Mouse (Mus musculus) embryonic facial prominence, embryonic 15.5 days (tissue): Measurements from ENCODE around the gene Ino80e. TPM values are rescaled to one million over a fixed set of nuclear protein-coding genes. Genes with fewer than 3 reads are reported as not detected.
A peak's percentile ranks its signal among the peaks of the same experiment; 100 is the strongest.

Experiments
- ATAC-seq: fragments of 200-750 bp; cut with Nextera tagmentation; 2 replicates; pipeline ENCODE4 v1.8.0; 2017; ENCODE audit warnings: low read depth, moderate TSS enrichment; ENCODE audit not compliant: insufficient number of reproducible peaks, low FRiP score, low TSS enrichment
- H3K27ac ChIP-seq: fragments of 300-500 bp; sonication (generic); replicated peaks from 2 replicates; pipeline ENCODE4 v1.5.1; 2015; ENCODE audit warnings: mild to moderate bottlenecking, inconsistent platforms
- H3K27me3 ChIP-seq: fragments of 300-500 bp; sonication (generic); 2 replicates; pipeline ENCODE4 v1.6.1; 2015; ENCODE audit warnings: inconsistent platforms
- H3K36me3 ChIP-seq: fragments of 300-500 bp; sonication (generic); 2 replicates; pipeline ENCODE4 v1.6.1; 2015; ENCODE audit warnings: mild to moderate bottlenecking, inconsistent platforms
- H3K4me1 ChIP-seq: fragments of 300-500 bp; sonication (generic); 2 replicates; pipeline ENCODE4 v1.6.1; 2015; ENCODE audit warnings: inconsistent platforms
- H3K4me2 ChIP-seq: fragments of 300-500 bp; sonication (generic); replicated peaks from 2 replicates; pipeline ENCODE4 v1.6.1; 2015; ENCODE audit warnings: mild to moderate bottlenecking, inconsistent platforms
- H3K4me3 ChIP-seq: fragments of 300-500 bp; sonication (generic); replicated peaks from 2 replicates; pipeline ENCODE4 v1.5.1; 2015; ENCODE audit warnings: mild to moderate bottlenecking, inconsistent platforms
- H3K9ac ChIP-seq: fragments of 300-500 bp; sonication (generic); 2 replicates; pipeline ENCODE4 v1.6.1; 2015; ENCODE audit warnings: inconsistent platforms
- H3K9me3 ChIP-seq: fragments of 300-500 bp; sonication (generic); replicated peaks from 2 replicates; pipeline ENCODE4 v1.6.1; 2016; ENCODE audit warnings: inconsistent platforms
- WGBS: fragments of 180-500 bp; shearing (Covaris S2); methylation state at CpG from one replicate; pipeline ENCODE4 v1.1.7; 2015; 5-methylcytosine and 5-hydroxymethylcytosine counted together
- polyA plus RNA-seq: library from polyadenylated mRNA; unstranded; fragments of >200 nt; fragmentation: Nextera tagmentation; extraction: Ambion mirVana; gene quantifications from 2 replicates; pipeline ENCODE4 v1.2.1, GENCODE M21; 2015

Gene Ino80e
- polyA plus RNA-seq, 1 experiment from 2014 or later = 92.0 TPM

- no peaks in the 10 kb centered on the region for H3K36me3 ChIP-seq
- H3K4me3 ChIP-seq = no peak overlapping the region
- no peak overlapping the region for H3K4me2 ChIP-seq
- H3K27me3 ChIP-seq = peaks cover 44% of the 10 kb centered on the region
- H3K9ac ChIP-seq = no peak overlapping the region
- H3K9me3 ChIP-seq = no peaks in the 10 kb centered on the region
- no peak overlapping the region for H3K27ac ChIP-seq
- H3K4me1 ChIP-seq = peaks cover 13% of the 10 kb centered on the region
- 72% methylated on average over 5 of the region's 5 CpGs for WGBS
- no peak for ATAC-seq
Observed at GRCm38 (mm10) chr7:126825952-126826351, 36.2 kb downstream of the Ino80e start.

GRCm38 (mm10) chr7:126825403-126825802 is 36.8 kb downstream of the Ino80e start:
- Histone ChIP-seq H3K4me1 (peaks cover 13% of the 10 kb centered on the region), H3K27me3 (peaks cover 44% of the 10 kb centered on the region), H3K9me3 (no peaks in the 10 kb centered on the region), H3K4me3 (no peak overlapping the region), H3K9ac (no peak overlapping the region), H3K27ac (no peak overlapping the region), H3K4me2 (no peak overlapping the region), H3K36me3 (no peaks in the 10 kb centered on the region)
- ATAC-seq = no peak
- 16% methylated on average over 8 of the region's 8 CpGs for WGBS

- no peaks in the 10 kb centered on the region for H3K9me3 ChIP-seq
- H3K36me3 ChIP-seq = no peaks in the 10 kb centered on the region
- no peak overlapping the region for H3K4me2 ChIP-seq
- H3K4me3 ChIP-seq = no peak overlapping the region
- H3K9ac ChIP-seq = no peak overlapping the region
- H3K27me3 ChIP-seq = peaks cover 40% of the 10 kb centered on the region
- no peak for ATAC-seq
- H3K4me1 ChIP-seq = peaks cover 13% of the 10 kb centered on the region
- no peak overlapping the region for H3K27ac ChIP-seq
- 13% methylated on average over 10 of the region's 10 CpGs for WGBS
Observed at GRCm38 (mm10) chr7:126823940-126824339, 38.2 kb downstream of the Ino80e start.

DNA sequence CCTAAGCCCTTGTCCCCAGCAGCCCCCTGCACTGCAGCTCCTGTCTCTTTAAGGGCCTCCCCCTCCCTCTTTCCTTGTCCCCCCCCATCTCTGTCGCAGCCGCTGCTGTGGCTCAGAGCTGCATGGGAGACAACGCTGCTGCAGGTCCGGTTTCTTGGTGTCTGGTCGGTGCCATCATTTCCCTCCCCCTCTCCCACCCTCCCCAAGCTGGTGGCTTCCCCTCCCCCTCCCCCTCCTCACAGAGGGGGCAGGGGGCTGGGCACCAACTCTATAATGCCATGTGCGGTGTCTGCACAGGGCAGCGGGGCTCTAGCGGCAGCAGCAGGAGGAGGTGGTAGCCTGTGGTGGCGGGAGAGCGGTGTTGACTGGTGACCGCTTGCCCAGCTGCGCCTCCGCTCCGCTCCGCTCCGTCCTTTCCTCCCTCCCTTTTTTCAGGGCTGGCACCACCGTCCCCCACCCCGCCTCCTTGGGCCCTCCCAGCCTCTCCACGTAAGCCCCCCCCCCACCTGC is 38.9 kb downstream of the Ino80e start:
- Histone ChIP-seq H3K27ac (no peak overlapping the region), H3K4me2 (peak overlapping the region; percentile 47), H3K27me3 (peaks cover 40% of the 10 kb centered on the region), H3K9me3 (no peaks in the 10 kb centered on the region), H3K4me1 (peaks cover 13% of the 10 kb centered on the region), H3K36me3 (no peaks in the 10 kb centered on the region), H3K9ac (no peak overlapping the region), H3K4me3 (peak overlapping the region; percentile 32)
- 1% methylated on average over 17 of the region's 19 CpGs for WGBS
- ATAC-seq = 0 out of 2 replicates have a peak, but pooled peaks have one; percentile 6

DNA sequence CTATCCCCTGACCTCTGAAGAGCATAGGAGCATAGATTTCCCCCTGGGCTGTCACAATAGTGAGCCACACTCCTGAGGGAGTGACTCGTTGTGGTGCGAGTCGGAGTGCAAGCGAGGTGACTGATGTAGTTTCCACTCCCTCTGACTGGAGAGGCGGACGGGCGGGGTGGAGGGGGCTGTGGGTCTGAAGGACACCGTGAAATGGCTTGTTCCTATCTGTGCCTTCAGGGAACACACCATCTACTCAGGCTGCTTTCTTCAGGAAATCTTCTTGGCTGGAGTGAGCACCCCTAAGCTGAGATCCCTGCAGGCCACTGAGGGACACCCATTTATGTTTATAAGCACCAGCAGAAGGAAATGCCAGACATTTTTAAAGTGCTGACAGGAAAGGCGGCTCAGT is 39.4 kb downstream of the Ino80e start:
- Histone ChIP-seq H3K4me1 (peaks cover 13% of the 10 kb centered on the region), H3K27ac (no peak overlapping the region), H3K4me3 (no peak overlapping the region), H3K27me3 (peaks cover 40% of the 10 kb centered on the region), H3K4me2 (peak overlapping the region; percentile 47; the same call in 1 of the 2 replicates), H3K9me3 (no peaks in the 10 kb centered on the region), H3K9ac (no peak overlapping the region), H3K36me3 (no peaks in the 10 kb centered on the region)
- 16% methylated on average over 9 of the region's 9 CpGs for WGBS
- no peak for ATAC-seq

GRCm38 (mm10) chr7:126821835-126822511 is 40.2 kb downstream of the Ino80e start:
- Histone ChIP-seq H3K9ac (no peak overlapping the region), H3K27ac (no peak overlapping the region), H3K36me3 (no peaks in the 10 kb centered on the region), H3K4me2 (no peak overlapping the region), H3K9me3 (no peaks in the 10 kb centered on the region), H3K27me3 (peaks cover 40% of the 10 kb centered on the region), H3K4me3 (no peak overlapping the region), H3K4me1 (peaks cover 13% of the 10 kb centered on the region)
- 24% methylated on average over 7 of the region's 7 CpGs for WGBS
- 0 out of 2 replicates have a peak, but pooled peaks have one; percentile 25 for ATAC-seq

DNA sequence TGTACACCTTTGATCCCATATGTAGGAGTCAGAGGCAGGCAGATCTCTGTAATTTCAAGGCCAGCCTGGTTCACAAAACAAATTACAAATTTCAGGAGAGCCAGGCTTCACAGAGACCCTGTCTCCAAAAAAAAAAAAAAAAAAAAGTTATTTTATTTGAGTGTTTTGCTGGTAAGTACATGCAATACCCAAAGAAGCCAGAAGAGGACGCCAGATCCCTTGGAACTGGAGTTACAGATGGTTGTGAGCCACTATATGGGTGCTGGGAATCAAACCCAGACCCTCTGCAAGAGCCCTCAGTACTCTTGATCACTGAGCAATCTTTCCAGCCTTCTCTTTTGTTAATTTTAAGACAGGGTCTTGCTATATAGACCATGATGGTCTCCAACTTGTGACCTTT is 43.4 kb downstream of the Ino80e start:
- Histone ChIP-seq H3K9me3 (no peaks in the 10 kb centered on the region), H3K27me3 (peaks cover 18% of the 10 kb centered on the region), H3K9ac (no peak overlapping the region), H3K4me1 (peaks cover 13% of the 10 kb centered on the region), H3K36me3 (no peaks in the 10 kb centered on the region), H3K4me3 (no peak overlapping the region), H3K27ac (no peak overlapping the region), H3K4me2 (no peak overlapping the region)
- no peak for ATAC-seq
- 25% methylated on average over 1 of the region's 1 CpGs for WGBS

GRCm38 (mm10) chr7:126817595-126817994 is 44.6 kb downstream of the Ino80e start:
- 83% methylated on average over 7 of the region's 7 CpGs for WGBS
- peaks cover 3% of the 10 kb centered on the region for H3K4me1 ChIP-seq
- no peak overlapping the region for H3K27ac ChIP-seq
- no peak overlapping the region for H3K4me3 ChIP-seq
- H3K9ac ChIP-seq = no peak overlapping the region
- no peak overlapping the region for H3K4me2 ChIP-seq
- H3K27me3 ChIP-seq = peaks cover 8% of the 10 kb centered on the region
- no peaks in the 10 kb centered on the region for H3K9me3 ChIP-seq
- ATAC-seq = no peak
- no peaks in the 10 kb centered on the region for H3K36me3 ChIP-seq

- H3K4me1 ChIP-seq = no peaks in the 10 kb centered on the region
- whole genome bisulfite sequencing = 81% methylated on average over 8 of the region's 8 CpGs
Observed at GRCm38 (mm10) chr7:126816494-126816893, 45.7 kb downstream of the Ino80e start.

DNA sequence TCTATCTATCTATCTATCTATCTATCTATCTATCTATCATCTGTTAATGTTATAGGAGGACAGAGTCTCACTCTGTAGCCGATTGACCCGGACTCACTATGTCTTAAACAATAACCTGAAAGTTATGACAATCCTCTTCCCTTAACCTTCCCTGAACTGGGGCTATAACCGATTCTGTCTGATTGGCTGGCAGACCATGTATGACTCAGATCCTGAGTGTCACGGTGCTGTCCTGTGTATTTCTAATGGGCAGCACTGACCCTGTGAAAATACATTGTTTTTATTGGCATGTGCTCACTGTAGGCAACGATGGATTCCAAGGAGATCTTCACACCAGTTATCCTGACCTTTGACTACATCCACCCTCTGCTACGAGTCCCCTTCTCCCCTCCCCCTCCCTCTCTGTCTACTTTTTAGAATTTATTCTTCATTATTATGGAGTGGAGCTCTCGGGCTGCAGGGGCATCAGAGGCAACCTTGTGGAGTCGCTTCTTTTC is 46.4 kb downstream of the Ino80e start:
- no peaks in the 10 kb centered on the region for H3K27me3 ChIP-seq
- no peaks in the 10 kb centered on the region for H3K4me1 ChIP-seq
- H3K27ac ChIP-seq = no peak overlapping the region
- WGBS = 71% methylated on average over 8 of the region's 8 CpGs
- H3K36me3 ChIP-seq = no peaks in the 10 kb centered on the region
- no peak overlapping the region for H3K9ac ChIP-seq
- H3K4me2 ChIP-seq = no peak overlapping the region
- no peaks in the 10 kb centered on the region for H3K9me3 ChIP-seq
- no peak for ATAC-seq
- H3K4me3 ChIP-seq = no peak overlapping the region

More at GRCm38 (mm10) chr7:126816494-126816893, 45.7 kb downstream of the Ino80e start:
- Histone ChIP-seq H3K4me2 (no peak overlapping the region), H3K27ac (no peak overlapping the region), H3K4me3 (no peak overlapping the region), H3K27me3 (no peaks in the 10 kb centered on the region), H3K9me3 (no peaks in the 10 kb centered on the region), H3K36me3 (no peaks in the 10 kb centered on the region), H3K9ac (no peak overlapping the region)
- ATAC-seq = no peak

- peaks cover 22% of the 10 kb centered on the region for H3K4me1 ChIP-seq
- peak overlapping the region; percentile 81; the same call in 1 of the 2 replicates for H3K27ac ChIP-seq
- no peak overlapping the region for H3K9ac ChIP-seq
Observed at GRCm38 (mm10) chr7:126809723-126810369, 52.3 kb downstream of the Ino80e start.

More at GRCm38 (mm10) chr7:126809723-126810369, 52.3 kb downstream of the Ino80e start:
- H3K4me2 ChIP-seq = peak overlapping the region; percentile 80
- ATAC-seq = no peak
- no peaks in the 10 kb centered on the region for H3K27me3 ChIP-seq
- H3K9me3 ChIP-seq = no peaks in the 10 kb centered on the region
- no peaks in the 10 kb centered on the region for H3K36me3 ChIP-seq
- H3K4me3 ChIP-seq = peak overlapping the region; percentile 77
- WGBS = 53% methylated on average over 5 of the region's 5 CpGs
